Comparison of ENCODE assay signal across 14 mouse cellular contexts in genomic region chr16:24442500-24443122, GRCm38 (mm10). TPM values are rescaled to one million over a fixed set of nuclear protein-coding genes. Genes with fewer than 3 reads are reported as not detected.
DNase-seq lines count a peak whose midpoint lies in the region; ATAC-seq and TF ChIP-seq lines count a peak whose summit lies in the region.
"Had no signal": no experiment of that assay in that cellular context is flagged by ENCODE, and none has a peak within 500 bp of the region (broad histone marks: within the 10 kb centered on the region; RNA-seq: fewer than 3 reads in every experiment).

No protein-coding gene starts in this region.

- peaks cover 76% of the 10 kb centered on the region for H3K4me1 ChIP-seq in kidney, embryonic 15.5 days
- peaks cover 18% of the 10 kb centered on the region for H3K4me1 ChIP-seq in kidney, adult 2 months (ENCODE audit: control insufficient read depth, insufficient read depth, low read length)
- H3K4me1 ChIP-seq in limb, embryonic 13.5 days: peaks cover 40% of the 10 kb centered on the region

- no peak for TF ChIP-seq CTCF in gastrocnemius, adult 2 months (IDR thresholded peaks at IDR 0.05)
- TF ChIP-seq CTCF in kidney, adult 2 months (conservative IDR thresholded peaks at IDR 0.05; ENCODE audit: insufficient read depth, insufficient read length, low read depth, low read length): no peak

- H3K9me3 ChIP-seq in kidney, embryonic 15.5 days (replicated peaks): no peaks in the 10 kb centered on the region
- no peaks in the 10 kb centered on the region for H3K9me3 ChIP-seq in limb, embryonic 13.5 days

- intact Hi-C loops in gastrocnemius, adult 2 months (cut with DNase I): no loop called here

- 0 out of 2 replicates have a peak overlapping the region, but pooled peaks have one; percentile 14 for H3K4me2 ChIP-seq in kidney, embryonic 15.5 days
- no peak overlapping the region for H3K4me2 ChIP-seq in limb, embryonic 13.5 days (replicated peaks)

- peak; percentile 19; the same call in 1 of the 2 replicates for ATAC-seq in kidney, embryonic 15.5 days (replicated peaks; ENCODE audit: low FRiP score)
- ATAC-seq in limb, embryonic 13.5 days (ENCODE audit: low FRiP score, low read depth): peak; percentile 46; the same call in 1 of the 2 replicates

- no peak overlapping the region for H3K4me3 ChIP-seq in gastrocnemius, adult 2 months
- no peak overlapping the region for H3K4me3 ChIP-seq in kidney, embryonic 15.5 days (replicated peaks)
- no peak overlapping the region for H3K4me3 ChIP-seq in kidney, adult 2 months (ENCODE audit: insufficient read depth, low read depth, low read length)
- H3K4me3 ChIP-seq in limb, embryonic 13.5 days: no peak overlapping the region
- H3K4me3 ChIP-seq: erythroblast, embryonic 14.5 days had no signal

- peaks cover 7% of the 10 kb centered on the region; the same call in 1 of the 2 replicates for H3K36me3 ChIP-seq in kidney, embryonic 15.5 days
- H3K36me3 ChIP-seq in kidney, adult 2 months (ENCODE audit: control insufficient read depth, insufficient read depth, low read length): no peaks in the 10 kb centered on the region; the same call in 1 of the 2 replicates
- peaks cover 9% of the 10 kb centered on the region for H3K36me3 ChIP-seq in limb, embryonic 13.5 days

- TF ChIP-seq POLR2A in kidney, adult 2 months (IDR thresholded peaks at IDR 0.05; ENCODE audit: low read depth, low read length): no peak

- H3K9ac ChIP-seq in kidney, embryonic 15.5 days: no peak overlapping the region
- H3K9ac ChIP-seq in limb, embryonic 13.5 days: no peak overlapping the region

- no peaks in the 10 kb centered on the region for H3K27me3 ChIP-seq in kidney, embryonic 15.5 days
- no peaks in the 10 kb centered on the region for H3K27me3 ChIP-seq in kidney, adult 2 months (replicated peaks; ENCODE audit: control insufficient read depth, insufficient read depth, low read length)
- no peaks in the 10 kb centered on the region for H3K27me3 ChIP-seq in limb, embryonic 13.5 days

- WGBS in kidney, embryonic 15.5 days: 29% methylated on average over 5 of the region's 5 CpGs
- 52% methylated on average over 5 of the region's 5 CpGs for WGBS in kidney, adult 2 months
- WGBS in limb, embryonic 13.5 days: 43% methylated on average over 5 of the region's 5 CpGs

- peak overlapping the region; percentile 63 for H3K27ac ChIP-seq in gastrocnemius, adult 2 months
- H3K27ac ChIP-seq in kidney, embryonic 15.5 days: peak overlapping the region; percentile 85
- H3K27ac ChIP-seq in kidney, adult 2 months (ENCODE audit: insufficient read depth, low read depth, low read length): no peak overlapping the region
- H3K27ac ChIP-seq in limb, embryonic 13.5 days: peak overlapping the region; percentile 64; the same call in 1 of the 2 replicates

- no peak for DNase-seq in gastrocnemius, adult 2 months
- DNase-seq in gastrocnemius, postnatal 4 days (ENCODE audit: low spot score in 2 of 2): no peak
- no peak for DNase-seq in kidney, adult 2 months
- DNase-seq in ZHBTc4 (ENCODE audit: low read depth, low spot score): peak; percentile 15
- DNase-seq in Muller cell, postnatal 12 days (ENCODE audit: inconsistent ontology term): no peak
- DNase-seq in frontal cortex, adult 2 months (ENCODE audit: extremely low spot score in 1 of 2, low spot score in 1 of 2): no peak
- DNase-seq: adrenal gland, postnatal 14 days; cerebellum, adult 8-10 months; gastrocnemius, postnatal 25 days; lung, adult 18-20 months; thymus, postnatal 4 days had no signal

RNA-seq across cellular contexts. Expression of gene Lpp, which starts 49.3 kb away (rescaled TPM):
- 10 to 100 TPM; 17.7 to 18.0 TPM for total RNA-seq in gastrocnemius, adult 2 months (2021)
- total RNA-seq in gastrocnemius, postnatal 4 days (2021): 10 to 100 TPM; 46.7 to 52.2 TPM
- polyA plus RNA-seq in kidney, embryonic 15.5 days (2015; fragmentation: Nextera tagmentation; extraction: Ambion mirVana): 50.8 and 58.6 TPM in 2 replicates
- polyA plus RNA-seq in kidney, adult 2 months (2012; rRNA removed): 15.9 and 20.2 TPM in 2 replicates
- 52.6 and 56.0 TPM in 2 replicates for polyA plus RNA-seq in limb, embryonic 13.5 days (2015; fragmentation: Nextera tagmentation; extraction: Ambion mirVana)
- polyA plus RNA-seq in frontal cortex, adult 2 months (2012; rRNA removed): 2.8 and 3.0 TPM in 2 replicates
- polyA plus RNA-seq: erythroblast, embryonic 14.5 days had no signal
